Mouse (Mus musculus) cortical plate, adult 2 months (tissue): ENCODE results near the gene Tnpo2. TPM values are rescaled to one million over a fixed set of nuclear protein-coding genes. Genes with fewer than 3 reads are reported as not detected.
"Not testable (repeated sequence)": the region's sequence is repeated elsewhere in the genome, so short reads cannot be mapped to it uniquely, and the experiment has no call there.

Source experiments
- H3K27ac ChIP-seq: fragments of 200-500 bp; 2 replicates; pipeline ENCODE4 v1.5.1; 2012; ENCODE audit warnings: low read length, control low read depth, inconsistent platforms; ENCODE audit not compliant: insufficient read depth
- H3K4me1 ChIP-seq: fragments of 200-500 bp; 2 replicates; pipeline ENCODE4 v1.6.1; 2011; ENCODE audit warnings: low read length; ENCODE audit not compliant: control insufficient read depth, insufficient read depth
- H3K4me3 ChIP-seq: fragments of 200-500 bp; 2 replicates; pipeline ENCODE4 v1.5.1; 2011; ENCODE audit warnings: mild to moderate bottlenecking, low read length, control low read depth; ENCODE audit not compliant: insufficient read depth
- CTCF ChIP-seq: fragments of 200-500 bp; IDR thresholded peaks from 2 replicates; pipeline ENCODE4 v1.5.1; 2011; ENCODE audit warnings: mild to moderate bottlenecking, control low read depth, low read length; ENCODE audit not compliant: insufficient read depth; ENCODE audit errors: extremely low read depth
- POLR2A ChIP-seq: fragments of 200-500 bp; IDR thresholded peaks from 2 replicates; pipeline ENCODE4 v1.6.1; 2011; ENCODE audit warnings: mild to moderate bottlenecking, low read length, control low read depth; ENCODE audit not compliant: insufficient read depth; ENCODE audit errors: extremely low read depth
- polyA plus RNA-seq: library from polyadenylated mRNA; depleted of rRNA; stranded (reverse); fragments of >200 nt; gene quantifications from 2 replicates; pipeline ENCODE4 v1.2.3, GENCODE M21; 2012

Gene Tnpo2
- polyA plus RNA-seq, 1 experiment: 110 TPM

- TF ChIP-seq CTCF (no peak), POLR2A (no peak)
- Histone ChIP-seq H3K27ac (peak overlapping the region; percentile 20; the same call in 1 of the 2 replicates), H3K4me1 (peaks cover 9% of the 10 kb centered on the region), H3K4me3 (peak overlapping the region; percentile 81)
Observed at GRCm38 (mm10) chr8:85080214-85080531, 43.5 kb downstream of the Tnpo2 start.

GRCm38 (mm10) chr8:85080532-85081215 is 44.0 kb downstream of the Tnpo2 start, which contains the start of gene Wdr83os:
TSS of gene Wdr83os (plus strand) at chr8:85080740.
- H3K4me1 ChIP-seq: peaks cover 9% of the 10 kb centered on the region
- H3K4me3 ChIP-seq: peak within 1 kb of the TSS; percentile 81
- TF ChIP-seq POLR2A (no peak), CTCF (no peak)
- peak within 1 kb of the TSS; percentile 20; the same call in 1 of the 2 replicates for H3K27ac ChIP-seq

GRCm38 (mm10) chr8:85081216-85081555 is 44.5 kb downstream of the Tnpo2 start, which contains the start of gene Wdr83:
TSS of gene Wdr83 (minus strand) at chr8:85081306.
- Histone ChIP-seq H3K4me3 (peak within 1 kb of the TSS; percentile 81), H3K27ac (peak within 1 kb of the TSS; percentile 20; the same call in 1 of the 2 replicates), H3K4me1 (peaks cover 9% of the 10 kb centered on the region)
- TF ChIP-seq CTCF (no peak), POLR2A (no peak)

GRCm38 (mm10) chr8:85082169-85082568 is 45.5 kb downstream of the Tnpo2 start:
- not testable (repeated sequence) for H3K4me1 ChIP-seq, H3K27ac ChIP-seq, H3K4me3 ChIP-seq

GRCm38 (mm10) chr8:85083108-85083813 is 46.5 kb downstream of the Tnpo2 start, which contains the start of gene Man2b1:
TSS of gene Man2b1 (plus strand) at chr8:85083270.
- peak; percentile 94 for TF ChIP-seq POLR2A
- no peak for TF ChIP-seq CTCF
- peaks cover 9% of the 10 kb centered on the region for H3K4me1 ChIP-seq
- no peak within 1 kb of the TSS for H3K27ac ChIP-seq
- H3K4me3 ChIP-seq: peak within 1 kb of the TSS; percentile 69

- TF ChIP-seq CTCF (no peak), POLR2A (no peak)
- peaks cover 8% of the 10 kb centered on the region for H3K4me1 ChIP-seq
- H3K27ac ChIP-seq: no peak overlapping the region
- H3K4me3 ChIP-seq: no peak overlapping the region
Observed at GRCm38 (mm10) chr8:85084633-85085032, 47.9 kb downstream of the Tnpo2 start.

GRCm38 (mm10) chr8:85086238-85086637 is 49.5 kb downstream of the Tnpo2 start:
- no peak for TF ChIP-seq CTCF
- TF ChIP-seq POLR2A: no peak
- peaks cover 5% of the 10 kb centered on the region; the same call in 1 of the 2 replicates for H3K4me1 ChIP-seq
- H3K4me3 ChIP-seq: no peak overlapping the region
- no peak overlapping the region for H3K27ac ChIP-seq

GRCm38 (mm10) chr8:85088771-85089170 is 52.1 kb downstream of the Tnpo2 start:
- Histone ChIP-seq H3K4me3 (no peak overlapping the region), H3K27ac (no peak overlapping the region), H3K4me1 (peaks cover 1% of the 10 kb centered on the region; the same call in 1 of the 2 replicates)
- no peak for TF ChIP-seq POLR2A
- TF ChIP-seq CTCF: no peak

- Histone ChIP-seq H3K27ac (no peak overlapping the region), H3K4me3 (no peak overlapping the region), H3K4me1 (no peaks in the 10 kb centered on the region)
- TF ChIP-seq POLR2A (no peak), CTCF (no peak)
Observed at GRCm38 (mm10) chr8:85090856-85091255, 54.1 kb downstream of the Tnpo2 start.
